Mouse (Mus musculus): ENCODE measurements around the gene Neurod1.

Gene Neurod1

DNA sequence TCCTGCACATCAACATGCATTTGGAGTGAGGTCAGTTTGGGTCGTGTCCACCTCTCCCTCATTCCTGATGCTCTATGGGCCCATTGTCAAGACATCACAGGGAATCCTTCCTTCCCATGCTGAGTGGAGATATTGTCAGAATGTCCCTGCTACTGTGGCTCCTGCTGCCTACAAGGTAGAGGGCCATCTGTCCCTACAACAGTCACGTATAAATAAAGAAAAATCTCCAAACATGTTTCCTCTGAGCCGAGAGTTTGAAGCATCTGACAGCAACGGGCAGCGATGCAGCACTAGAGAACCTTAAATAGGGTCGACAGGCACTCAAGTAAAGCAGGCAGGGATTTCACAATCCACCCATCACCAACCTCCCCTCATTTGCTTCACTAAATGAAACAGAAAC is 13.6 kb downstream of the Neurod1 start:
- no peak for DNase-seq

DNA sequence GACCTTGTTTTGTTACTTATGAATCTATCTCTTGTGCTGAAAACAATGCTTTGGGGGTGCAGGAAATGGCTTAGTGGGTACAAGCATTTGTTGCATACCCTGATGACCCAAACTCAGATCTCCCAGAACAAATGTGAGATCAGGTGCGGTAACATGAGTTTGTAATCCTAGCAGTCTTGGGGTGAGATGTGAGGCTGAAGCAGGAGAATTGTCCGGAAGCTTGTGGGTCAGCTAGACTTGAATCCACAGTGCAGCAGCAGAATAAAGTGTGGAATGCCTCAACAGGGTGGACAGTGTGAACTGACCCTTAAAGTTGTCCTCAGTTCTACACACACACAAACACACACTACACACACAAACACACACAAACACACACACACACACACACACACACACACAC is 14.3 kb downstream of the Neurod1 start:
- DNase-seq = no peak

DNA sequence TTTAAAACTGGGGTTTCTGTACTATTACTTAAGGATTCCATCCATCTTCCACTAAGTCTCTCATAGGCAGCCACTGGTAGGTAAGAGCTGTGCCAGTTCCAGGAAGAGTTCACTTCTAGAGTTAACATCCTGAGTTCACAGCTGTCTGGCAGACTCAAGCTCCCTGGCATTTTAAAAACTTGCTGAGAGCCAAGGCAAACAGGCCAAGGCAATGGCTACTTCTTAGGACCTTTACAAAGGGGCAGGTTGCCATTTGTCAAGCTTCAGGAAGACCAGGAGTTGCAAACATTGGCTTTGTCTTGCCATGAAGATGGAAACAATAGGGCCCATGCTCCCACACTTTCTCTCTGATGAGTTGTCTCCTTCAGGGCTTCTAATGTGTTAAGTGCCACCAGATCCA is 26.5 kb downstream of the Neurod1 start:
- DNase-seq = no peak

DNA sequence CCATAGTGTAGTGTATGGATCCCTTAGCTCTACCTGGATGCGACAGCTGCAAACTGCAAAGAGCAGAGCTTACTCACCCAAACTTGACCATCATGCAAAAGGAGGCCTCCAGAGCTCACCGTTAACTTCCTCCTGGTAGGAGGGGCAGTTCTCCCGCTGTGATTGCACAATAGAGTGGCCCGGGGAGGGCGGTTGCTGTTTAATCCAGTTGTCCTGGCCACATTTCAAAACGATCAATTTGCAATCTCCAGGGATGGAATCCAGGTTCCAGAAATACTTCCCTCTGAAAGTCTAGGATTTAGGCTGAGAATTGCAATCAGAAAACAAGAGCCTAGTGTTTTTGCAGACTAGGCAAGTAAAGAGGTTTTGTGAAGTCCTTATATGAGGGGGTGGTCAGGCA is 26.9 kb downstream of the Neurod1 start:
- DNase-seq = no peak

DNA sequence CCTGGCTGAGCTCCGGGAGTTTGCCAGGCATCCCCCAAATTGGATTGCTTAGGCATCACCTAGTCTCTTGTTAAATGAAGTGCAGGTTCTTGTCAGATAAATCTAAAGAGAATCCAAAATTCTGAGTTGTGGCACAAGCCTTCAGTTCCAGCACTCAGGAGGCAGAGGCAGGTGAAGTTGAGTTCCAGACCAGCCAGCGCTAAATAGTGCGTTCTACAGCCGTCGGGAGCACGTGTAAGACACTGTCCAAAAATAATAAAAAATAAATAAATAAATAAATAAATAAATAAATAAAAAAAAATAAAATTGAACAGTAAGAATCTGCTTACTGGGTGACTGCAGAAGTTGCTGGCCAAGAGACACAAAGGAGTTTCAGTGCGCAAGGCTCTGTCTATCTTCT is 27.4 kb downstream of the Neurod1 start:
- no peak for DNase-seq

DNA sequence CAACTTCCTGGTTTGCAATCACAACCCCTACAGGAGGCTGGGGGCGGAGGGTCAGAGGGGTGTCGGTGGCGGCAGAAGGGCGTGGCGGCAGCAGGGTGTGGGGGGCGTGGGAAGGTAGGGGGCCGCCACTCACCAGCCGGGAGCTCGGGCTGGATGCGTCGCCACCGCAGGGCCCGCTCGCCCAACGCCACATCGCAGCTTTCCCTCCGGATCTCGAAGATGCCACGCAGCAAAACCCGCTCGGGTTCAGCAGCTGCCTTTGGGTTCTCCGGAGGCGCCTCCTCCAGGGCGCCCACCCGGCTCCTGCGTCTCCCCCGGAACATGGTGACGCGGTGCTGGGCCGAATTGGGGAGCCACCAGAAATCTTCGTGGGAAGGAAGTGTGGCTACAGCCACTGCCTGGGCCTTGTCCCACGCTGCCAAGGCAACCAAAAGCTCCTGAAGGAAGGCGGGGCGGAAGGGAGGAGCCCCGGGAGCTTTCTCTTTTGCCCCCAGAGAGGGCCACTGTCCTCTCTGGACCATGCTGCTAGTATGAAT is 27.9 kb downstream of the Neurod1 start:
- DNase-seq = peak; percentile 11

DNA sequence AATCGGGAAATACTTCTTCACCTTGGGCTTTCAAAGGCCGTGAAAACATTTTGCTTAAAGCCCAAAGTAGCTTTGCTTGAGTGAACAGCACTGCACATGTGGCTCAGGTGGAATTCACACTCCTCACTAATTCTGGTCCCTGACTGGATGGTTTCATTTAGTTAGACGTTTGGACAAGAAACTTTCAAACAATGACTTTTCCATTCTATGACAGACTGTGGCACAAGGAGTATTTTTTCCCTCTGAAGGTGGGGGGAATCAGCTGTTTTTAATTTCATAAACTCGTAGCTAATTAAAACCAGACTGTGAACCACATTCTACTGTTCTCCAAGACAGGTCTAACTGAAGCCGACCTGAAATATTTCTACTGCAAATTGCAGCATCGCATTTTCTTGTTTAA is 28.5 kb downstream of the Neurod1 start:
- no peak for DNase-seq

DNA sequence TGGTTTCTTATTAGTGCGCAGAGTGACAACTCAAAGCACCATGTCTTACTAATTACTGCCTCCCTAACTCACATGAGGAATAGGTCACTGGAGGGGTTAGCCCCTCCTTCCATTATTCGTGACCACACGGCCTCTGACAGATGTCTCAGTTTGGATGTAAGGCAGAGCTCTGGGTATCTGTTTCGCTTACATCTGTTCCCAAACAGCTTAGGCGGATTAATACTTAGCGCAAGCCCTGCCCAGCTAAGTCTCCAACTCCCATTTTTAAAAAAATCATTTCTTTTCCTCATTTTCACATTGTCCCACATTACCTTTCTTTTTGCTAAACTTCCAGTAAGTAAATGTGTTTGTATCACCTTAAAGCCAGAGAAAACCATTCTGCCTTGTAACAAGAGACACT is 34.9 kb downstream of the Neurod1 start:
- DNase-seq = no peak

DNA sequence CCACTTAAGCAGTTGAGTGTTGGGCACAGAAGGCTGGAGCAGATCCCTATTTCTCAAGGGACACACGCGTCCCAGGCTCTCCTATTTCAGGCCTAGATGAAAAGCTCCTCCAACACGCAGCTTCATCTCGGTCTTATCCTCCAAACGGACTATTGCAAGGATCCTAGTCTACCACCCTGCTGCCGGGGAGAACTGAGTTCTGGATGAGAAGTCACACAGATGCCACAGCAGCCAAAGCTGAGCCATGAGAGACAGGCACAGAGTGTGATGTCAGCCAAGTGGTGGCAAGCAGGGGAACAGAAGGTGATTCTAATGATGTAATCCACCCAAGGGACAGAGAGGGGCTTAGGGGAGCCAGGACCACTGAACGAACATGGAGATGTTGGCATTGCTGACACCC is 42.0 kb downstream of the Neurod1 start:
- DNase-seq = no peak

DNA sequence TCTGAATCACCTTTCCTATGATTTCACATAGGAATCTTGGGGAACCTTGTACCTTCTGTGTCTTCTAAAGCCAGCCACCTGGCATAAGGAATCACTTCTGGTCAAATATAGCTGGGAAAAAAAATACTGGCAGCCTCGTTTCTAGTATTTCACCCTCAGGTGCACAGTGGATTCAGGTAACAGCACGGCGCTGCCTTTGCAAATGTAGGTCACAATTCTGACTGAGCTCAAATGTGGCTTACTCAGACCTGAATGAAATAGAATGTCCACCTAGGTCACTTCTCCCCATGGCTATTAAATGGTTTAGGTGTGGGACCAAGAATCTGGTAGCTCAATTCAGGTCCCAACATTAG is 45.7 kb downstream of the Neurod1 start:
- no peak for DNase-seq

DNA sequence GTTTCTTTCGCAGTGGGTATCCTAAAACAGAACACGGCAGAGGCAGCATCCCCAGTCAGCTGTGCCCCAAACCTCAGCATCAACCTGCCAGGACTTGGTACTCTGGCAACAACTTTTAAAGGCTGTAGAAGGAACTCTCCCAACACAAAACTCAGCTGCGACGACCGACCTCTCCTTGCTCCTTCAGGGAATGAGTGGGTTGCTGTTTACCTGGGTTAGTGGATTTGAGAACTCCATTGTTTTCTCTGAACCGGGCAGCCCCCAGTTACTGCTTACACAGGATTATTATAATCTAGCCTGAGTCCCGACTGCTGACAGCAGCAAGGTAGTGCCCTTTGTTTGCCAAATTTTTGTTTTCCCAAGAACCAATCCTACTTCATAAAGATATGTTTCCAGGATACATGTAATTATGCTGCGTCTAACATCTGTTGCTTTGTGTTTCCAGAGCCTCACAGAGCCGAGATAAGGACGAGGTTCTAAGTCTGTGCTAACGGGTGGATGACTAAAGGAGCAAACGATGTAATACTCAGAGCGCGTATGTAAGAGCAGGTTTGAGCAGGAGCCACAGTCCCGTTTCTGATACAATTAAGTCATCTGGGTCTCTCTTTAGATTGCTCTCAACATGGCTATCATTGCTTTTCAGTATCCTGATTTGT is 46.2 kb downstream of the Neurod1 start:
- no peak for DNase-seq

DNA sequence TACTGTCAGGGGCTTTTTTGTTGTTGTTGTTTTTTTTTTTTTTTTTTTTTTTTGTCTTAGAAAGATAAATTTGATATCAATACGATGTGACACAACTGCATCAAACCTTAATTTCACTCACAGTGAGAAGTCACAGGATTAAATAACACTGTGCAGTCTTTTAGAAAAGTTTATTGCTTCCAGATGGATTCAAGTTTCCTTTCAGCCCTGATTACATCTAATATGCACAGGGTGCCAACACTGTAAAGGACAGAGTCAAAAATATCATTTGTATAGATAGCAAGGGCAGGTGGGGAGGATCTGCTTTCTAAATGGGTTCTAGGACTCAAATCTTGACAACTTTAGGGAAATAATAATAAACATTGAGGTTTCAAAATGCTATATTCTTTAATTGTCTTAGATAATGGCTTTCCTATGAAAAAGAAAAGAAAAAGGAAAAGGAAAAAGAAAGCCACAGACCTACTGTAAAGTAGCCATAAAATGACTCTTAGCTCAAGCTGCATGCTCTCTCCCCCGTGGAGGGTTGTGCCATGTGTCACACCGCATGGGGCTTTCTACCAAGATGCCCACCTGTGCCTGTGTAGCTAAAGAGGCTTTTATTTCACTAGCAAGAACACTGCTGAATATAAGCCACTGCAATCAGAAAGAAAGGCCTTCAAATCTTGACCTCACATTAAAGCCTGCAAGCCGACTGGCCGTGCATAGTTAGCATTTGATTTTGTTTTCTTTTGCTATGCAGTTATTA is 50.7 kb downstream of the Neurod1 start:
- DNase-seq = no peak

Data from right cerebral cortex, postnatal 14 days (tissue).